Mouse (Mus musculus): ENCODE results near the gene Tcp11. TPM values are rescaled to one million over a fixed set of nuclear protein-coding genes. Genes with fewer than 3 reads are reported as not detected.

Gene Tcp11
- polyA plus RNA-seq, 1 experiment, result 18.9 TPM

DNA sequence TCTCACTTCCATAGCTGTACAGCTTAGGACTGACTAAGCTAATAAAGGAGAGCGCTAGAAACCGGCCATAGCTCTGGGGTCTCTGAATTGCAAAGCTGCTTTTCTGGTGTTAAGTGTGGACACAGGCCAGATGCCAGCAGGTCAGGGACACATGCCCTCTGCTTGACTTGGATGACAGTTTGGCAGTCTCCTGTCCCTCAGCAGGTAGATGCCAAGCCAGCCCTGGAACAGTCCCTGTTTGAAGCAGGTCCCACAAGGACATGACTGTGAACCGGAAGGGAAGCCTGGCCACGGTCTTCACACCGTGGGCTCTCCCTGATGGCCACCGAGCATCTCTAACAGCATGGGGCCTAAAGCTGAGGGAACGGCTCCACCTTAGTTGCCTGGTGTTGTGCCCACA lies 17.7 kb downstream of the Tcp11 start:
- Histone ChIP-seq H3K27ac (ENCODE audit: insufficient read depth, low read length) (no peak overlapping the region), H3K9ac (ENCODE audit: low read depth, poor library complexity, severe bottlenecking) (no peak overlapping the region), H3K4me1 (ENCODE audit: control insufficient read depth, insufficient read depth, low read length) (peaks cover 3% of the 10 kb centered on the region)

DNA sequence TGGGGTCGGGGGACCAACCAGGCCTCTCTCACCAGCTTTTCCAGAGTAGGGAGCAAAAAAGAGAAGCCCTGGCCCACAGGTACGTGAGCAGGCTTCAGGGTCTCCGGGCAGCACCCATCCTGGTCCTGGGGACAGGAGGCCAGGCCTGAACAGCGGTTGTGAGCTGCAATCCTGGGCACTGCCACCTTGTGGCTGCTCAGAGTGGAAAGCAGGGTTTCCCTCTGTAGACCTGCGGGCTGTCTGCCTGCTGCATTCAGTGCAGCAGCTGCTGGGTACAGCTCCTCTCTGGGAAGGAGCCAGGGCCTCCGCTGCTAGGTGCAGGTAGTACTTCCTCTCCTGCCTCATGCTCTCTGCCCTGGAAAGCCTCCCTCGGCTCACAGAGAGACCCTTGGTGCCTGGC lies 19.0 kb downstream of the Tcp11 start:
- no peak overlapping the region for H3K9ac ChIP-seq (ENCODE audit: low read depth, poor library complexity, severe bottlenecking)
- H3K27me3 ChIP-seq (ENCODE audit: control insufficient read depth, insufficient read depth, low read length, poor library complexity, severe bottlenecking), result no peaks in the 10 kb centered on the region
- peaks cover 3% of the 10 kb centered on the region for H3K4me1 ChIP-seq (ENCODE audit: control insufficient read depth, insufficient read depth, low read length)
- H3K27ac ChIP-seq (ENCODE audit: insufficient read depth, low read length), result no peak overlapping the region
- H3K4me3 ChIP-seq (ENCODE audit: low read depth, low read length), result no peak overlapping the region
- no peaks in the 10 kb centered on the region for H3K36me3 ChIP-seq (ENCODE audit: control insufficient read depth, insufficient read depth, low read length, poor library complexity, severe bottlenecking)
- TF ChIP-seq CTCF (IDR thresholded peaks at IDR 0.05; ENCODE audit: low read depth, low read length) (peak; percentile 79), POLR2A (IDR thresholded peaks at IDR 0.05; ENCODE audit: insufficient read depth, low read length) (no peak), EP300 (IDR thresholded peaks at IDR 0.05; ENCODE audit: insufficient read depth, low read depth, low read length) (0 out of 2 replicates have a peak, but pooled peaks have one; percentile 9)
- H3K9me3 ChIP-seq (replicated peaks; ENCODE audit: control insufficient read depth, insufficient read depth, low read length, poor library complexity, severe bottlenecking), result no peaks in the 10 kb centered on the region

More for the DNA sequence above, 17.7 kb downstream of the Tcp11 start:
- H3K9me3 ChIP-seq (replicated peaks; ENCODE audit: control insufficient read depth, insufficient read depth, low read length, poor library complexity, severe bottlenecking), result no peaks in the 10 kb centered on the region
- no peak overlapping the region for H3K4me3 ChIP-seq (ENCODE audit: low read depth, low read length)
- no peaks in the 10 kb centered on the region for H3K36me3 ChIP-seq (ENCODE audit: control insufficient read depth, insufficient read depth, low read length, poor library complexity, severe bottlenecking)
- H3K27me3 ChIP-seq (ENCODE audit: control insufficient read depth, insufficient read depth, low read length, poor library complexity, severe bottlenecking), result no peaks in the 10 kb centered on the region
- TF ChIP-seq CTCF (IDR thresholded peaks at IDR 0.05; ENCODE audit: low read depth, low read length) (no peak), EP300 (IDR thresholded peaks at IDR 0.05; ENCODE audit: insufficient read depth, low read depth, low read length) (no peak), POLR2A (IDR thresholded peaks at IDR 0.05; ENCODE audit: insufficient read depth, low read length) (no peak)

DNA sequence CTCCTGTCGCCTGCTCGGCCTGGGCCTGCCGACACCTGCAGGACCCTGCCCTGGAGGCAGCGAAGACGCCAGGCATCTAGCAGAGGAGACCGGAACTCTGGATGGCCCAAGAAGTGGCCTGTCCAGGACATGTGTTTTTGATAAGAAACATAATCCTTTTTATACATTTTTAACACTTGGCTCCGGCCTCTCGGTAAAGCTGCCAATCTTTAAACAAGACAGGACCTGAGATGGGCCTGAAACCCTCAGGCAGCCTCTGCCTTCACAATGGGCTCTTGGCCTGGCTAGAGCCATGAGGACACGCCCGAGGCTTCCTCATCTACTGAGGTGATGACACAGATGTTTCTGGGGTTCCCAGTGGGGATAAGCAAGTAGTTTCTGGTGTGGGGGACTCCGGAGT lies 19.8 kb downstream of the Tcp11 start:
- Histone ChIP-seq H3K9me3 (replicated peaks; ENCODE audit: control insufficient read depth, insufficient read depth, low read length, poor library complexity, severe bottlenecking) (no peaks in the 10 kb centered on the region), H3K27ac (ENCODE audit: insufficient read depth, low read length) (no peak overlapping the region), H3K9ac (ENCODE audit: low read depth, poor library complexity, severe bottlenecking) (no peak overlapping the region), H3K4me3 (ENCODE audit: low read depth, low read length) (no peak overlapping the region), H3K4me1 (ENCODE audit: control insufficient read depth, insufficient read depth, low read length) (peaks cover 3% of the 10 kb centered on the region), H3K36me3 (ENCODE audit: control insufficient read depth, insufficient read depth, low read length, poor library complexity, severe bottlenecking) (no peaks in the 10 kb centered on the region), H3K27me3 (ENCODE audit: control insufficient read depth, insufficient read depth, low read length, poor library complexity, severe bottlenecking) (no peaks in the 10 kb centered on the region)
- TF ChIP-seq CTCF (IDR thresholded peaks at IDR 0.05; ENCODE audit: low read depth, low read length) (no peak), EP300 (IDR thresholded peaks at IDR 0.05; ENCODE audit: insufficient read depth, low read depth, low read length) (no peak), POLR2A (IDR thresholded peaks at IDR 0.05; ENCODE audit: insufficient read depth, low read length) (no peak)

DNA sequence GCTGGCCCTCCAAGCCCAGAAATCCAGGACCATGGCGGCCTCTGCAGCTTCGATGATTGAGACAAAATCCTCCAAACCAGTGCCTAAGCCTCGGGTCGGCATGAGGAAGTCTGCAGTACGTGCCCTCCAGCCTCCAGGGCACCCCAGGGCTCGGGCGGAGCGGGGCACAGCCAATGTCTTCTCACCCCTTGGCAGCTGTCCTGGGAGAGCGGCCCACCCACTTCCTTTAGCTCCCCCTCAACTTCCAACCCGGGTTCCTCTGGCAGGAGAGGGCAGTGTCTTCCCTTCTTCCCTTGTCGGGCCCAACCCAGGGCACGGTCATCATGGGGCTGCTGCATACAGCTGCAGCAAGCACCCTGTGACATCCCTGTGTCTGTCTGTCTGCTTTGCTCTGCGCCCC lies 22.1 kb downstream of the Tcp11 start:
- Histone ChIP-seq H3K9ac (ENCODE audit: low read depth, poor library complexity, severe bottlenecking) (no peak overlapping the region), H3K27me3 (ENCODE audit: control insufficient read depth, insufficient read depth, low read length, poor library complexity, severe bottlenecking) (no peaks in the 10 kb centered on the region), H3K9me3 (replicated peaks; ENCODE audit: control insufficient read depth, insufficient read depth, low read length, poor library complexity, severe bottlenecking) (no peaks in the 10 kb centered on the region), H3K27ac (ENCODE audit: insufficient read depth, low read length) (no peak overlapping the region), H3K4me3 (ENCODE audit: low read depth, low read length) (no peak overlapping the region), H3K4me1 (ENCODE audit: control insufficient read depth, insufficient read depth, low read length) (peaks cover 3% of the 10 kb centered on the region), H3K36me3 (ENCODE audit: control insufficient read depth, insufficient read depth, low read length, poor library complexity, severe bottlenecking) (no peaks in the 10 kb centered on the region)
- TF ChIP-seq EP300 (IDR thresholded peaks at IDR 0.05; ENCODE audit: insufficient read depth, low read depth, low read length), result no peak

DNA sequence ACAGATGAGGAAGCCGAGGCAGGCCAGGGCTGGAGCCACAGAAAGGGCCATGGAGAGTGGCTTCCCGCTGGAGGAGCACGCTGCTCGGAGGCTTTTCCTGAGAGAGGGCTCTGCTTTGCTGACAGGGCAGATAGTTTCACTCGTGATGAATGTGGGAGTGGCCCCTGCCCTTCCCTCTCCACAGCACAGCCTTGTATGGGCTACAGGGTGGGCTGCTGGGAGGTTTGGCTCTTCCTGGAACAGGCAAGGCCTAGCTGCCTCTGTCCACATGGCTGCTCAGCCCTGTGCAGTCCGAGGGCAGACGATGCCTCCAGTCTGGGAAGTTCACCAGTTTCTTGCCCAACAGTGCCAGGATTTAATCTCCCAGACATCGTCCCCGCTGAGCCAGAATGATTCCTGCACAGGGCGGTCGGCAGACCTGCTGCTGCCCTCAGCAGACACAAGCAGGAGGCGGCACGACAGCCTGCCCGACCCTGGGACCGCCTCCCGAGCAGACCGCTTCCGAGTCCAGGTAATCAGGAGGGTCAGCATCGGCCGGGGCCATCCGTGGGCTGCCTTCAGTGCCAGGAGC lies 28.1 kb downstream of the Tcp11 start:
- Histone ChIP-seq H3K4me3 (ENCODE audit: low read depth, low read length) (no peak overlapping the region), H3K36me3 (ENCODE audit: control insufficient read depth, insufficient read depth, low read length, poor library complexity, severe bottlenecking) (no peaks in the 10 kb centered on the region), H3K27ac (ENCODE audit: insufficient read depth, low read length) (no peak overlapping the region), H3K9ac (ENCODE audit: low read depth, poor library complexity, severe bottlenecking) (no peak overlapping the region), H3K4me1 (ENCODE audit: control insufficient read depth, insufficient read depth, low read length) (no peaks in the 10 kb centered on the region), H3K9me3 (replicated peaks; ENCODE audit: control insufficient read depth, insufficient read depth, low read length, poor library complexity, severe bottlenecking) (no peaks in the 10 kb centered on the region), H3K27me3 (ENCODE audit: control insufficient read depth, insufficient read depth, low read length, poor library complexity, severe bottlenecking) (no peaks in the 10 kb centered on the region)
- TF ChIP-seq EP300 (IDR thresholded peaks at IDR 0.05; ENCODE audit: insufficient read depth, low read depth, low read length), result no peak
- TF ChIP-seq CTCF (IDR thresholded peaks at IDR 0.05; ENCODE audit: low read depth, low read length), result no peak
- TF ChIP-seq POLR2A (IDR thresholded peaks at IDR 0.05; ENCODE audit: insufficient read depth, low read length), result no peak

DNA sequence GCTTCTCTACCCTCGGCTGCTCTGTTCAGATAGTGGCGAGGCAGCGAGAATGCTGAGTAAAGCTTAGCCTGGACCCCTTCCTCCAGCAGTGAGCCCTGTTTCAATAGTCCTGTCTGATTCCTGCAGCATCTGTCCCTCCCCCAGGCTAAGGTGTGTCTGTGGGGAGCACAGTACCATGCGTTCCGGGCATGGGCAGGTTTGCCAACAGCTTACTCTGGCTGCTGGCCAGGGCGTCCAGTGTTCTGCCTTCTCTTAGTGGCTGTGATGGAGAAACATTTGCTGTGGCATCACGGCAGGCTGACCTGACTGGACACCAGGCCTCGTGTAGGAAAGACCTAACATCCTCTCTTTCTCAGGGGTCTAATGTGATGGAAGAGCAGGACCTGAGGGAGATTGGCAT lies 30.2 kb downstream of the Tcp11 start:
- Histone ChIP-seq H3K4me3 (ENCODE audit: low read depth, low read length) (no peak overlapping the region), H3K9me3 (replicated peaks; ENCODE audit: control insufficient read depth, insufficient read depth, low read length, poor library complexity, severe bottlenecking) (no peaks in the 10 kb centered on the region), H3K27ac (ENCODE audit: insufficient read depth, low read length) (no peak overlapping the region), H3K9ac (ENCODE audit: low read depth, poor library complexity, severe bottlenecking) (no peak overlapping the region), H3K4me1 (ENCODE audit: control insufficient read depth, insufficient read depth, low read length) (no peaks in the 10 kb centered on the region), H3K36me3 (ENCODE audit: control insufficient read depth, insufficient read depth, low read length, poor library complexity, severe bottlenecking) (no peaks in the 10 kb centered on the region), H3K27me3 (ENCODE audit: control insufficient read depth, insufficient read depth, low read length, poor library complexity, severe bottlenecking) (no peaks in the 10 kb centered on the region)
- no peak for TF ChIP-seq POLR2A (IDR thresholded peaks at IDR 0.05; ENCODE audit: insufficient read depth, low read length)
- no peak for TF ChIP-seq EP300 (IDR thresholded peaks at IDR 0.05; ENCODE audit: insufficient read depth, low read depth, low read length)
- TF ChIP-seq CTCF (IDR thresholded peaks at IDR 0.05; ENCODE audit: low read depth, low read length), result no peak

Measured in ES-Bruce4 (cell line).